Mouse (Mus musculus) cerebellum, adult 11-12 months (tissue): ENCODE results near the gene Zfp362.

Experiments
- DNase-seq: peaks from one replicate; pipeline ENCODE4 v3.0.0; 2022

Gene Zfp362

DNA sequence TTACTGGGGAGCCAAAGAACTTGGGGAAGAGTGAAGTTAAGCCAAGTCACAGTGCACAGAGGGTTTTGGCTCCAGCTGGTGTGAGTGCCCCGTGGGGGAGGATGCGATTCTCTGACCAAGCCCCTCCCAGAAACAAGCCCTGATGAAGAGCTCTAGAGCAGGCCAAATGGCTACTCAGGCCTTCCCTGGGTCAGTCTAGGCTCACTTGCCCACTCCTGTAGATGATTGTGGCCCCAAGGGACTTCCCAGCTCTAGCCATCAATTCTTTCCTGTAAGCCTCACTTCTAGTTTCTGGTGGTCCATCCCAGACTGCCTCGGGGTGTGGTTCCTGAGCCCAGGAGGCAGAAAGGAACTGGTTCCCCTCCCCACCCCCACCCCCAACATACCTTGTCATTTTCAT is 50.8 kb downstream of the Zfp362 start, which contains the start of gene A3galt2:
A3galt2 (plus strand) TSS at position 301 of the 400 bp plus-strand sequence.
- no peak for DNase-seq

GRCm38 (mm10) chr4:128753571-128753970 is 52.3 kb downstream of the Zfp362 start:
- no peak for DNase-seq

DNA sequence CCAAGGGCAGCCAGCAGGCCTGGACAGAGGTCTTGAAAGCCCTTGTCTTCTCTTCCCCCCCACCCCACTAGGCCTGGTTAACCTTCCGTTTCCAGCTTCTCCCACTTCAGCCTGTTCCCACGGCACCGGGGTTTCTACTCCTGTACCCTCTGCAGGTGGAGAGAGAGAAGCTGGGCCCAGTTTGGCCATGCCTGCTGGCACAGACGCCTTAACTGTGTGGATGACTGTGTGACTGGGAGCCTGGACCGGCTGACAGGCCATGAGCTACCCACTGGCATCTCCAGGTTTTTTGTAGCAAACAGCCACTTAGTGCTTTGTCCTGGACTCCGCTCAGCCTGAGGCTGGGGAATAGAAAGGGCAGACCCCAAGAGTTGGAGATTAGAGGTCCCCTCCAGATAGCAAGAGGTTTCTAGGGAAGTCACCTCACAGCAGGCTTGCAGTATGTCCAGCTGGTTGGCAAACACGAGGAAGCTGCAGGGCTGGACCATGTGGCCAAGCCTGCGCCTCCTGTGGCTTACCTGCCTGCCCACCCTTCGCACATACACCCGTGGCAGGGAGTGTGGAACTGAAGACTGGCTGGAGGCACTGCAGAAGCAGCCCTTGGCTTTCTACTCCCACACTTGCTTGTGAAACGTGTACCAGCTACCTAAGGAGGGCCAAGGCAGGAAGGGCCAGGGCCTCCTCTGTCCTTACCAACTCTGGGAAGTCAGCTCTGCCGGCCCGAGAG is 53.7 kb downstream of the Zfp362 start:
- DNase-seq = peak; percentile 34

GRCm38 (mm10) chr4:128751006-128751405 is 54.8 kb downstream of the Zfp362 start:
- no peak for DNase-seq

- no peak for DNase-seq
These were observed 57.5 kb downstream of the Zfp362 start for GRCm38 (mm10) chr4:128748309-128748708.

GRCm38 (mm10) chr4:128747614-128748270 is 58.1 kb downstream of the Zfp362 start:
- peak; percentile 70 for DNase-seq

DNA sequence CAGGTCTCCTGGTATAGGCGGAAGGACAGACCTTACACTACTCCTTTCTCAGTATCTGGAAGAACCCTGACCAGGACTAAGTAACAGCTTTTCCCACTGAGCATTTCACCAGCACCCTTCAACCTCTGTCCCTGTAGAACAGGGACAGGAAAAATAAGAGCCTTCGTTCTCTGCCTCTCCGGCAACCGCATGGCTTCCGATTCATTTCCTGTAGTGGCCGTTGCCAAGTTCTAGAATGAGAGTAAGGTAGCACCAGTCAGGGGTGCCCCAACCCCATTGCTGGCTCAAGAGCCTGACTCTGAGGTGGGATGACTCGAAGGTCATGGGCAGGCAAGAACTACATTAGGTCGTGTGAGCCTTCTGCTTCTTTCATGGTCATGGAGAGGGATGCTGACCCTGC is 60.7 kb downstream of the Zfp362 start:
- DNase-seq = peak; percentile 11

DNA sequence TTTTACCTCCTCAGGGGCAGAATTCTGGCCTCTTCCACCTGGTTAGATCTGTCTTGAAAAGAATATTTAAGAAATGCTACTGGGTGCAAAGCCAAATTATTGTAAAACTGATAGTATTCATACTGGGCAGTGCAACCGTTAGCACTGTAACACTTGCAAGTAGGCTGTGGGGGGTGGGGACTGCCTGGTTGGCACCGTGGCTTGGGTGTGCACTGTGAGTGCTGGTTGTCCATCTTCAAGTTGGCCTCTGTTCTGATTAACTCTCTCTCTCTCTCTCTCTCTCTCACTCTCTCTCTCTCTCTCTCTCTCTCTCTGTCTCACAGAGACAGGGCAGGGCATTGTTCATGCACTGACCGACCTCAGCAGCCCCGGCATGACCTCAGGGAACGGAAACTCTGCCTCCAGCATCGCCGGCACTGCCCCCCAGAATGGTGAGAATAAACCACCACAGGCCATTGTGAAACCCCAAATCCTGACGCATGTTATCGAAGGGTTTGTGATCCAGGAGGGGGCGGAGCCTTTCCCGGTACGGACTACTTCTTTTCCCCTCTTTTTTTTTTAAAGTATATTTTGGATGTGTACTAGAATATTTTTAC is 62.7 kb downstream of the Zfp362 start:
- DNase-seq = peak; percentile 19

GRCm38 (mm10) chr4:128742379-128742970 is 63.4 kb downstream of the Zfp362 start:
- DNase-seq = peak; percentile 14

- DNase-seq = peak; percentile 7
These were observed 63.9 kb downstream of the Zfp362 start for GRCm38 (mm10) chr4:128741906-128742305.

DNA sequence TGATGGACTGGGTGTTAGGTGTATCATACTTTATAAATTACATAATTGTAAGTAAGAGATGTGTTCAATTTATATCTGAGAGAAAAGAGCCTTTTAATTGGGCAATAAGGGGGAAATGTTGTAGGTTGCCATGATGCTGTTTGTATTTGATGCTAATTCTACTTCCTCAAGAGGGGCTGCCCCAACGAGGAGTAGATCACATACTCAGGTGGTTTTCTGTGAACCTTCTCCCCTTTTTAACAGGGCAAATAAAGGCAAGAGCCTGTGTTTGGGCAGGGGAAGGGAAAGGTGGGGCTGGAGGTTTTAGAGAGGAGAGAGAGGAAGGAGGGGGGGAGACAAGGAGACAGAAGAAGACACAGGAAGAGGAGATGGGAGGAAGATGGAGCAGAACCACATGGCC is 65.0 kb downstream of the Zfp362 start:
- peak; percentile 1 for DNase-seq

DNA sequence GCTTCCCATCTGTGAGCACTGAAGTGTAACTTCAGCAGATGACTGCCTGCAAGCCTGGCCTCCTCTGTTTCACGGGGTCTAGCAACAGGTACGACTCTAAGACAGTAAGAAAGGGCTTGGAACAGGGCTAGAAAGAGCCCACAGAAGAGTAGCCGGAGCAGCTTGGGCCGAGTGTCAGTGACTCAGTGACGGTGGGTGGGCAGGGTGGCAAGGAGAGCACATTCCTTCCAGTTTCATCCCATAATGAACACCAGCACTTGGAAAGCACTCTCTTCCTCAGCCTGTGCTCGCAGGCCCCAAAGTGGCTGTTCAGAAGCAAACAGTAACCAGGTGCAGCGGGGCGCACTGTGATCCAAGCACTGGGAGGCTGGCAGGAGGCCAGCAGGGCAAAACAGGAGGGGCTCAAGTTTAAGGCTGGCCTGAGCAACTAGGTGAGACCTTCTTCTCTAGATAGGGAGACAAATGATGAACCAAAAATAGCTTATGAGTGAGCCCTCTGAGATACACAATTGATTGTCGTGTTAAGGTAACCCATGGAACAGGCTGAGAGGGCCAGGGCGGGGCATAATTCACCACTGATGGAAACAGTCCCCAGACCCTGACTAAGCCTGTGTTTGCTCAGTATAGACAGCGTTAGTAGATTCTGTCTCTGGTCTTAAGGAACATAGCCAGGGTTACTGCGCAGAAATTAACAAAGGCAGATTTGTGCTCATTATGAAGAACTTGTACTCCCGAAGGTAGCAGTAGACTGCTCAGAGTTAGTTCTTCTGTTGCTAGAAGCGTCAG is 67.8 kb downstream of the Zfp362 start:
- DNase-seq = no peak

DNA sequence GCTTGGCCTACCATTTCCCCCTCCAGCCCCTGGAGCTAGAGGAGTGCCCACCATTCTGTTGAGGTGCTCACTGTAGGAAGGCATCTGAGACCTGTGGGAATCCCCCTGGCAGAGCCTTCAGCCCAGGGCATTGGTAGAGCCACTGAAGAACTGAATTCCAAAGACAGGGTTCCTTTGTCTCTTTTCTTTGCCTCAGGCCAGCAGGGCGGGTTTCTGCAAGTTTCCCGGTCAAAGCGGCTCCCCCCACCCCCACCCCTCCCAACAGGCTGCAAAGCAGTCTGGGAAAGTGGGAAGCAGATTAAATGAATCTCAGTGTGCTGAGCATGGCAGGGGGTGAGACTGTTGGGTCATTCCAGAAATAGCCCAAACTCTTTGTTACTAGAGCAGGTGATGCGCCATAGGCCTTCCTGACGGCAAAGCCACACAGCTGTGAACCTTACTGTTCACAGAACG is 68.7 kb downstream of the Zfp362 start:
- no peak for DNase-seq

- DNase-seq = no peak
These were observed 70.8 kb downstream of the Zfp362 start for GRCm38 (mm10) chr4:128734721-128735671.

- peak; percentile 71 for DNase-seq
These were observed 71.6 kb downstream of the Zfp362 start for GRCm38 (mm10) chr4:128734217-128734616.

GRCm38 (mm10) chr4:128733496-128733895 is 72.3 kb downstream of the Zfp362 start:
- DNase-seq = no peak

DNA sequence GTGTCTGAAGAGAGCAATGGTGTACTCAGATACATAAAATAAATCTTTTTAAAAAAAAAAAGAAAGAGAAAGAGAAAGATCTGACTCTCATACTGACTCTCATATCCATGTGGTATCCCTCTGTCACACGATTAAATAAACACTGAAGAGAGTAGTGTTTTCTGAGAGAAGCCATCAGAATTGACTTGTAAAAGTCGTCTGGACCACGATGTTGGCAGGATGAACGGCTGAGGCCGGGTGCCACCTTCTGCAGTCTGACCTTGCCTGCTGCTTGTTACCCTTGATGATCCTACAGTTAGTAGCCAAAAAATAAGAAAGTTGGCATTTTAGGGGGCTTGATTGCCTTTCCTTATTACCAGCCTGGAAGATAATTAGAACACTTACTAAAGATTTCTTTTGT is 73.1 kb downstream of the Zfp362 start:
- no peak for DNase-seq

GRCm38 (mm10) chr4:128730271-128730670 is 75.6 kb downstream of the Zfp362 start:
- DNase-seq = no peak

DNA sequence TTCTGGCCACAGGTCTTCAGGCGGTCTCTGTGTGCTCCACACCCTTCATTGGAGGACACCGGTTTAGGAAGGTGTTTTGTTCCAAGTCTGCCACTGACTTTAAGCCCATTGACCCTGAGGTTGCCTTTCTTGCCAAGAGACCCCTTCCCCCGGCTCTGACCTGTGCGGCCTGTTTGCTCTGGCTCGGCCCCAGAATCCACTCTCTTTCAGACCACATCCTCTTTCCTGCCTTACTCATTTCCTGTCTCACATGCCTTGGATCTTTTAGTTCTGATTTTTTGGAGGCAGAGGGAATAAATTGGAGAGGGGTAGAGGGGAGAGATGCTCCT is 76.2 kb downstream of the Zfp362 start:
- no peak for DNase-seq

- DNase-seq = peak; percentile 86
These were observed 76.7 kb downstream of the Zfp362 start for GRCm38 (mm10) chr4:128729033-128729708.

DNA sequence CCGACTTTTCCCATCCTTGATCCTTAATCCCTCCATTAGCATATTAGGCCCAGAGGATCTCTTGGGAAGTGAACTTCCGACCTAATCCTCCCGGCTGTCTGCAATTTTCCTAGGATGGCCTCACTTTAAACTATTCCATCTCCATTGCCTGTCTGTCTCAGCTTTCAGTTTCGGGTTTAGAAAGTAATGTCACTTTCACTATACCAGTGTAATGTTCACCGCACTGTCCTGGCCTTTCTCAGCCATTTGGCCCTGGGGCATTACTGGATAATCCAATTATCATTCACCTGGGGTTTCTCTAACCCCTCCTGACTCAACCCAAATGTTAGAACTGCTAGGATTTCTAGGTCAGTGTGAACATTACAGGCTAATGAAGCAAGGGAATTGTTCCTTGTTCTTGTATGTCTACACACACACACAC is 77.4 kb downstream of the Zfp362 start:
- DNase-seq = no peak
